Mouse (Mus musculus) CD4-positive, CD25-positive, alpha-beta regulatory T cell (primary cell): ENCODE results near the gene Padi1. TPM values are rescaled to one million over a fixed set of nuclear protein-coding genes. Genes with fewer than 3 reads are reported as not detected.

ENCODE experiments used
- polyA plus RNA-seq: library from polyadenylated mRNA; unstranded; fragments of 100-300 nt; shearing (Covaris generic); gene quantifications from one replicate; pipeline ENCODE4 v1.2.1, GENCODE M21; 2017

The Padi1 gene
- 0.51 TPM for polyA plus RNA-seq

DNA sequence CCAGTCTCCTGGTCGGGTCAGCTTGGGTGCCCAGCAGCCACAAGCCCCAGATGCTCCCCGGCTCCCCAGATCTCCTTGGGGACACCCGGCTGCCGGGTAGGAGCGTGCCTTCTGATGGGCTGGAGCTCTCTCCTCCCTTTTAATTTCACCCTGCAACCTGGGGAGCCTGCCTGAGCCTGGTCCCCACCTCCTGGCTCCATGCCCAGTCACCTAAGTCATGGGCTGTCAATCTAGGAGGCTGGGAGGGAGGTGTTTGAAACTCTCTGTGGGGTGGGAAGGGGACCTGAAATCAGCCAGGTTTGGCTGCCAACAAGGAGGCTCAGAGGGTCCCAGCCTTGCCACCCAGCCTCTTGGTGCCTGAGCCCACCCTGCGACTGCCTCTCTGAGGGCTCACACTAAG lies at the start of gene Padi1:
Gene Padi1 (minus strand): TSS at position 113 of the 400 bp plus-strand sequence.

DNA sequence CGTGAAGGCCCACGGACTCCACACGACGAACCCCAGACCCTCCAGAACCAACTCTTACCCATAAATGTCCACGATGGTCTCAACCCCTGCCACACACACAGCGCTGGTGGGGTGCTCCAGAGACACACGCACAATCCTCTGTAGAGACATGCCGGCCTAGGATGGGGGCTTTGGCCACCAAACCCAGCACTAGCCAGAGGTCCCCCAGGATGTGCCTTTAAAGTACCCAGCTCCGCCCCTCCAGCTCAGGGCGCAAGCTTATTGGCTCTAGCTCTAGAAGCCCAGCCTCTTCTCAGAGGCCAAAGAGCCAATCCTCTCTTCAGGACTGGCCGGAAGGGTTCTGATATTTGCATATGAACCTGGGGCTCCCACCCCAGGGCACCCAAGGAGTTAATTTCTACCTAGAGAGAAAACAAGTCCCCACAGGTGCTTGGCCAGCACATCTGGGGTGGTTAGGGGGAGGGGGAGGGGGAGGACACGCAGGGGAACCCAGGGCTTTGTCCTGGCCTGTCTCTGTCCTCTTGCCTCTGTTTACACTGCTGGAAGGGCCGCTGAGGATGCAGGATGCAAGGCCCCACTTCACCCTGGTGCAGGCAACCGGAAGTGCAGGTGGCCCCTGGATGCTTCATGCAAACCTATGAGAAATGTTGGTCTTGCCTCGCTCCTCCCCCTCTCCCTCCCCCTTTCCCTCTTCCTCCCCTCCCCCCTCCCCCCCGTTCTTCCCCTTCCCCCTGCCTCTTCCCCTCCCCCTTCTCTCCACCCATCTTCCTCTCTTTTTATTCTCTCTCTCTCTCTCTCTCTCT lies 34.9 kb downstream of the Padi1 start, which contains the start of gene Padi3:
Gene Padi3 (minus strand): TSS at position 191 of the 803 bp plus-strand sequence.

DNA sequence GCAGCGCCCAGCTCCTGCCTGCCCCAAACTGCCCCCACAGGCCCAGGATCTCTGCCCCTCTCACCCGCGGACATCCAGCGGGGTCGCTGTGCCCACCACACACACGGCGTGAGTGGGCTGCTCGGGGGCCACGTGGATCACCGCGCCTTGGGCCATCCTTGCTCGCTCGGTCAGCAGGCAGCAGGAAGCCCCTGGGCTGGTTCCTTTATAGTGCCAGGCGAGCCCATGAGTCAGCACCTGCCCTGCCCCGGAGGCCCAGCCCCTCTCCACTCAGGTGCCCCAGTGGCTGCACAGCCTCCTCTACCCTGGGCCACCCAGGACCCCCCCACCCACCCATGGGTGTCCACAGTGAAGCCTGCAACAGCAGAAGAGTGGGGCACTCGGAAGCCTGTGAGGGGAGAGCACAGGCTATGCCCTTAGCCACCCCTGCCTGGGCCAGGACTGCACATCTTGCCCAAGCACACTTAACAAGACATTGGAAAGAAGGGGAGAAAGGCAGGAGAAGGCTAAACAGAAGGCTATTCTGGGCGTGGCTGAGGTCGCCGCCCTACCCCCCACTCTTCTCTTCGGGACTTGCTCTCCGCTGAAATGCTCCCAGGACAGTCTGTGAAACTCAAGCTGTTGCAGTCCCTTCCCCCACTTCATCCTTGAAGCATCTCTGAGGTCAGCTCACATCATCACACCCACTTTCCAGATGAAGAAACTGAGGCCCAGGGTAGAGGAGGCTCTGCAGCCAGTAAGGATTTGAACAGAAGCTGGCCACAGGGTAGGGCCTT lies 71.4 kb downstream of the Padi1 start, which contains the start of gene Padi4:
Gene Padi4 (minus strand): TSS at position 212 of the 776 bp plus-strand sequence.

Other genes starting within 250 kb of the Padi1 start
- gene Arhgef10l, start 179.8 kb downstream of the Padi1 start, polyA plus RNA-seq = 1.2 TPM
- gene Rcc2, start 145.2 kb downstream of the Padi1 start, polyA plus RNA-seq = 124 TPM
- not detected for gene Padi6, start 103.1 kb downstream of the Padi1 start, polyA plus RNA-seq
- gene Padi4, start 71.5 kb downstream of the Padi1 start, polyA plus RNA-seq = 0.84 TPM
- 0.28 TPM for gene Padi3, start 35.1 kb downstream of the Padi1 start, polyA plus RNA-seq
- 13.2 TPM for gene Padi2, start 60.6 kb upstream of the Padi1 start, polyA plus RNA-seq
- 268 TPM for gene Sdhb, start 115.4 kb upstream of the Padi1 start, polyA plus RNA-seq
- 58.0 TPM for gene Atp13a2, start 141.1 kb upstream of the Padi1 start, polyA plus RNA-seq
- not detected for gene Mfap2, start 164.6 kb upstream of the Padi1 start, polyA plus RNA-seq
- gene Crocc, start 214.8 kb upstream of the Padi1 start, polyA plus RNA-seq = 5.6 TPM
- gene Necap2, start 232.6 kb upstream of the Padi1 start, polyA plus RNA-seq = 141 TPM
- gene Spata21, start 242.6 kb upstream of the Padi1 start, polyA plus RNA-seq = 0.49 TPM